ENCODE assay signal across 7 mouse cellular contexts in the genomic region with DNA sequence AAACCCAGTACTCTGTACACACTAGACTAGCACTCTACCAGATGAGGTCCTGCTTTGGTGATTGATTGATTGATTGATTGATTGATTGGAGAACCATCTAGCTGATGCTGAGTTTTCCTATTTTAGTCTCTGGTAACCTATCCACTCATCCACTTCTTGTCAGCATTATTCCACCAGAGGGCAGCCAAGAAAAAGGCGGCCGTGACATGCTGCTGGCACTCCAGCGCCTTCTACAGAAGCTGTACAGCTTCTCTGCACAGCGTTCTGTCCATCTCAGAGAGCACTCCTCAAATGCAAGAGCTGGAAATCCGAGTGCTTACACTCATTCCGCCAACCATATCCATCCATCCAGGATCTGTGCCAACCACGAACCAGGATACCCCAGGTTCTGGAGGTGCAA. TPM values are rescaled to one million over a fixed set of nuclear protein-coding genes. Genes with fewer than 3 reads are reported as not detected.
A peak's percentile ranks its signal among the peaks of the same experiment; 100 is the strongest.
DNase-seq lines count a peak whose midpoint lies in the region; TF ChIP-seq lines count a peak whose summit lies in the region.

No protein-coding gene starts in this region.

- no peak overlapping the region for H3K4me3 ChIP-seq in midbrain, embryonic 10.5 days
- H3K4me3 ChIP-seq in small intestine, adult 2 months (ENCODE audit: low read depth, low read length) = no peak overlapping the region

- no peaks in the 10 kb centered on the region for H3K9me3 ChIP-seq in midbrain, embryonic 10.5 days (replicated peaks)

- peak; percentile 58; the same call in 1 of the 2 replicates for TF ChIP-seq CTCF in small intestine, adult 2 months (IDR thresholded peaks at IDR 0.05; ENCODE audit: extremely low read depth, insufficient read length, insufficient replicate concordance, low read depth, low read length)

- H3K27ac ChIP-seq in midbrain, embryonic 10.5 days (replicated peaks) = no peak overlapping the region
- H3K27ac ChIP-seq in small intestine, adult 2 months (ENCODE audit: insufficient read depth, low read depth, low read length) = no peak overlapping the region

- peak; percentile 14 for DNase-seq in WW6 (ENCODE audit: low read depth, low spot score)
- peak; percentile 27 for DNase-seq in cerebellum, adult 9-10 months
- DNase-seq in frontal cortex, postnatal 10 days (ENCODE audit: low spot score in 2 of 2) = peak; percentile 35 to 60
- peak; percentile 30 for DNase-seq in induced T-regulatory cell, adult 2 months (ENCODE audit: low read depth)
- peak; percentile 41 for DNase-seq in left cerebral cortex, adult 11 months (ENCODE audit: low spot score)
- DNase-seq in midbrain, embryonic 10.5 days (ENCODE audit: low spot score) = peak; percentile 27

- 0 out of 2 replicates have a peak, but pooled peaks cover 4% of the 10 kb centered on the region for H3K36me3 ChIP-seq in midbrain, embryonic 10.5 days
- H3K36me3 ChIP-seq in small intestine, adult 2 months (ENCODE audit: control insufficient read depth, insufficient read depth, low read length) = no peaks in the 10 kb centered on the region

- H3K27me3 ChIP-seq in midbrain, embryonic 10.5 days (ENCODE audit: low read depth, poor library complexity, severe bottlenecking) = no peaks in the 10 kb centered on the region
- no peaks in the 10 kb centered on the region for H3K27me3 ChIP-seq in small intestine, adult 2 months (ENCODE audit: control insufficient read depth, insufficient read depth, low read length)

- 39% methylated on average over 7 of the region's 7 CpGs for WGBS in midbrain, embryonic 10.5 days
- 18% methylated on average over 7 of the region's 7 CpGs for WGBS in small intestine, adult 2 months

- 0 out of 2 replicates have a peak, but pooled peaks cover 4% of the 10 kb centered on the region for H3K4me1 ChIP-seq in midbrain, embryonic 10.5 days
- peaks cover 7% of the 10 kb centered on the region; the same call in 1 of the 2 replicates for H3K4me1 ChIP-seq in small intestine, adult 2 months (ENCODE audit: control insufficient read depth, insufficient read depth, insufficient read length, low read length)

- no peak for TF ChIP-seq POLR2A in small intestine, adult 2 months (IDR thresholded peaks at IDR 0.05; ENCODE audit: low read depth, low read length)

RNA-seq across cellular contexts. Expression of a gene that starts 5.8 kb away (rescaled TPM):
- polyA plus RNA-seq in midbrain, embryonic 10.5 days (2016; fragmentation: Nextera tagmentation; extraction: Ambion mirVana) = 46.4 and 49.4 TPM in 2 replicates
- 5.7 and 6.5 TPM in 2 replicates for polyA plus RNA-seq in small intestine, adult 2 months (2012; rRNA removed)
